In genomic region chr5:103791741-103792140, GRCm38 (mm10) we compare ENCODE assay signal across 25 mouse cellular contexts.
"Had no signal": no experiment of that assay in that cellular context is flagged by ENCODE, and none has a peak within 500 bp of the region (broad histone marks: within the 10 kb centered on the region; RNA-seq: fewer than 3 reads in every experiment).

No protein-coding gene starts in this region.

- DNase-seq: kidney, adult 8-10 months; kidney, postnatal 10 days; kidney, postnatal 36 days; layer of hippocampus, postnatal 36 days; liver; lung, adult 18-20 months; lung, postnatal 10 days; lung, postnatal 36 days; right cerebral cortex, adult 18-20 months; right cerebral cortex, postnatal 14 days; right cerebral cortex, postnatal 4 days; thymus, postnatal 25 days had no signal

- H3K4me3 ChIP-seq: kidney, embryonic 15.5 days; left cerebral cortex, adult 2 months; limb, embryonic 10.5 days; limb, embryonic 13.5 days; liver, embryonic 12.5 days; liver, embryonic 15.5 days; lung, embryonic 15.5 days; megakaryocyte, embryonic 14.5 days; midbrain, embryonic 10.5 days; midbrain, embryonic 13.5 days; neural tube, embryonic 12.5 days; neural tube, embryonic 15.5 days had no signal

- H3K27me3 ChIP-seq: kidney, embryonic 15.5 days; limb, embryonic 13.5 days; liver, embryonic 12.5 days; liver, embryonic 15.5 days; lung, embryonic 15.5 days; megakaryocyte, embryonic 14.5 days; midbrain, embryonic 13.5 days; neural tube, embryonic 12.5 days; neural tube, embryonic 15.5 days had no signal

- H3K27ac ChIP-seq: kidney, embryonic 15.5 days; left cerebral cortex, adult 2 months; limb, embryonic 10.5 days; limb, embryonic 13.5 days; liver, embryonic 12.5 days; liver, embryonic 15.5 days; lung, embryonic 15.5 days; midbrain, embryonic 10.5 days; midbrain, embryonic 13.5 days; neural tube, embryonic 12.5 days; neural tube, embryonic 15.5 days; stomach, postnatal 0 days had no signal

- H3K4me1 ChIP-seq: neural tube, embryonic 12.5 days had no signal
